Mouse (Mus musculus): Measurements from ENCODE around the gene Nsf.

Gene Nsf

DNA sequence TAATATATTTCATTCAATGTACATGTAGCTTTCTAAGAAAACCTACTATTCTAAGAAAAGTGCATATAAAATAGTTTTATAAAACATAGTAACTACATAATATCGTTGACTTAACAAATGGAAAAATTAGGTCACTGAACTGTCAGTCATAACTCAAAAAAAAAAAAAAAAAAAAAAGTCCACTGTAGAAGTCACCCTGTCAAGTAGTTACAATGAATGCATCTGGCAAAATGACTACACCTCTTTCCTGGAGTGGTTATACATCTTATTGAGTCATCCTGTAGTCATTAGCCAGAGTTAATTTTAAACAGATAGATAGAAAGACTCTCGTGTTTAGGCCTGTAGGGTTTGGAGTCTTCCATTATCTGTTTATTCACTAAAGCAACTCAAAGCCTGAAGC lies 114.9 kb downstream of the Nsf start:
- DNase-seq (ENCODE audit: low spot score in 2 of 2): no peak

DNA sequence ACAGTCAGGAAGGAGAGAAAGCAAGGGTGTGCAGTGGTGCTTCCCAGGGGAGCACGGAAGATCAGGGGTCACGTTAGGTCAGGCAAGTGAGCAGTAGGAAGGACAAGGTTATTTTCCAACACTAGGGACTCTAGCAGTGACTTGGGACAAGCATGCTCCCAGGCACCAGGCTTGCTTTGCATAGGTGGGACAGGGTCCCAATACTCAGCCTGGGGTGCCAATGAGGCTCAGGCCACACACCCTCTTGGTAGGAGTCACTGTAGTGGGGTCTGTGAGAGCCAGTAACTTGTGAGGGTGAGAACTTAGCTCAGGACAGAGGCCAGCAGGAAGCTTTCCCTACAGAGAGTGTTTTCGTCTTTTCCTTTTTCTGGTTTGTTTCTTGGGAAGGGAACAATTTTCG lies 121.5 kb downstream of the Nsf start:
- no peak for DNase-seq (ENCODE audit: low spot score in 2 of 2)

DNA sequence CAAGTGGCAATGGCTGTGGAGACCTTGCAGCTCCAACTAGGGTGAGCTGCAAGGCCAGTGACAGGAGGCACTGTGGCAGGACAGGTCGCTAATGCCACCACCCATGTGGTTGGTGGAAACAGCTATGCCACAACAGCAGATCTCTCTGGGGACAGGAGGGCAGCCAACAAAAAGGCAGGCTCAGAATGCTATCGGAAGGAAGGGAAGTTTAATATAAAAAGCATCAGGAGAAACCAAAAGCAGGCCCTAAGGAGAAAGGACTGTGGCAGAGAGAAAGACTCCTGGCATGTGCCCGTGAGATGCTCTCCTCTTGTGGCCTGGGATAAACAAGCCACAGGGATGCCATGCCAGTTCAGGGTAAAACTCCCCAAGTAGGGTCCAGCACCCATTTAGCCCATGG lies 122.1 kb downstream of the Nsf start:
- no peak for DNase-seq (ENCODE audit: low spot score in 2 of 2)

DNA sequence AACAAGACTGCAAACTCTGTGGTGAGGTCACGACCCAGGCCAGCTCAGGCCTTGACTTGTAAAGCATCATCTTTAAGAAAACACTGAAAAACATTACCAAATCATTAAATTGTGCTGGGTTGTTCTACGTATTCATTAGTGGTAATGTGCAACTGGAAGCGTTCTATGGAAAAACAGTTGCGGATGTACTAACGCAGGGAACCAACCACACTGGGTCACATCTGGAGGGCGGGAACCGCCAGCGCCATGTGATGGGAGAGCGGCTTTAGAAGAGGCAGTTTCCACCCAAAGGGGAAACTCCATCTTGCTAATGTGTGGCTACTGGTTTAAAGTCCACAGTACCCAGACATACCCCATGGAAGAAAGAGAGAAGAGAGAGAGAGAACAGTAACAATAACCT lies 123.4 kb downstream of the Nsf start:
- no peak for DNase-seq (ENCODE audit: low spot score in 2 of 2)

DNA sequence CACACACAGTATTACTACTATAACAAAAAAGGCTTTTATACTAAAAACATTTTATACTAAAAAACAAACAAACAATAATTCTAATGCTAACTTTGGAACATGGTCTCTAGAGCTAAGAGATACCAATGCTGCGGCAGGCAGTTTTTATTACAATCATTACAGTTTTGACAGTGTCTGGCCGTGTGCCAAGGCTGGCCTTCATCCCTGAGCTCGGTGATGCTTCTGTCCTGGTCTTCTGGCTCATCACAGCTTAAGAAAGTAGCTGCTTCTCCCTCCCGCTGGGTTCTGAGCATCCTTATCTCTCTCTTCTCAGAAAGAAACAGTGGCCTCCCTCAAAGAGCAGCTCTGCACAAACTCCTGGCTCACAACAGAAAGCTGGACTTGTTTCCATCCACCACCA lies 123.9 kb downstream of the Nsf start:
- DNase-seq (ENCODE audit: low spot score in 2 of 2): no peak

DNA sequence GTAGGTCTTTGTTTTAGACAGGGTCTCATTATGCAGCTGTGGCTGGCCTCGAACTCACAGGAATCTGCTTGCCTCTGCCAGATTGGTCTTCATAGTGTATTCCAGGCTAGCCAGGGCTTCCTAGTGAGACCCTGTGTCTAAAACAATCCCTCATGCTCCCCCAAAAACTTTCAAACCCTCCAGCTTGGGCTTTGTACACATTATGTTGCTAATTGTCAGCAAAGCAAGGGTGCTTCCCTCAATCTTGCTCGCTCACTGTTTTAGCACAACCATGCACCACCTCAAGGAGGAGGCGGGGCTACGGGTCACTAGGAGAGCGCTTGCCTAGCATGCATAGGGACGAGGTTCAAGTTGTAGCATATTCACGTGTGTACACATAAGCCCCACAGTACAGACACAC lies 125.0 kb downstream of the Nsf start:
- no peak for DNase-seq (ENCODE audit: low spot score in 2 of 2)

DNA sequence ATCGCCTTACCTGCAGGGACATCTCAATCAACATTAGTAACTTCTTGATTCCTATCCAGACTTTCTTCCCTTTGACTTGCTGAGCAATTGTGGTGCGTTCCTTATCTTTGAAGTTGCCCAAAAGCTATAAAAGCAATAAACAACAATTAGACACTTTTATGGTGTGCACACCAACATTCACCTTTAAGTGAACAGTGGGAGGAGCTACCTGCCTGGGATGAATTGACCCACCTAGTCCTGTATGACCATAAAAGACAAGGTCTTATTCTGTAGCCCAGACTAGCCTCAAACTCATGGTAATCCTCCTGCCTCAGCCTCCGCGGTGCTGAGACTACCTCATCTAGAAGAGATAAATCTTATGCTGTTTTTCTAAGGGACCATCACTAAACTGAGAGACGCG lies 126.7 kb downstream of the Nsf start:
- no peak for DNase-seq (ENCODE audit: low spot score in 2 of 2)

DNA sequence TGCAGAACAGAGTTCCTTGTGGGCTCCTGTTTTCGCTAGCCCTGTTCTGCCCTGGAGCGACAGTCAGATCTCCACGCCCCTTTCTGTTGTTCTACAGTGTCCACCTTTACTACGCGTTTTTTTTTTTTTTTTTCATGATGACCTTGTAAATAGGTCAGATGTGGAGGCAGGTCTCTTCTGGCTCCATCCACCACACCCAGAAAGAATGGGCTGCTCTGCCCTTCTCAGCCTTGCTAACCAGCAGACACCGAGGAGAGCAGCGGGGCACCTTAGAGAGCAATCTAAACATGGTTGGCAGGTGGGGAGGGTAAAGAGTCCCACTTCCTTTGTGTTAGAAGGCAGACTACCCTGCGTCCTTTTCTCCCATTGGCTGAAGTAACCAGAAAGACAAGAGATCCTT lies 137.1 kb downstream of the Nsf start:
- no peak for DNase-seq (ENCODE audit: low spot score in 2 of 2)

DNA sequence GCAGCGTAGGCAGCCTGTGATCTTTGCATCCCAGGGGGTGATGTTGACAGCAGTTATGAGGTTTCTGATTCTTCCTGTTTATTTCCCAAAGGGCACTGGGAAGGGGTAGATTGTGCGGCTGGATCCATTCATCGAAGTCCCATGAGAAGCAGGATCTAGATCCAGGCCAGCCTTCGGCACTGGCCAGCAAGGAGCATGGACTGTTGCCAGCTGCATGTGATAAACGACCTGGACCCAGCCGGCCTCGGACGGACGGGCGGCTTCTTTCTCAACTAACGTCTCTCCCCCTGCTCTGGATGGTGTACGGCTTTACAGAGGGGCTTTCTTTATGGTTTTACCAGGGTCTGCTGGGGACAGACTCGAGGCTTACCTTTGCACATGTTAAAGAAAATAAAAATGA lies 137.9 kb downstream of the Nsf start:
- DNase-seq (ENCODE audit: low spot score in 2 of 2): no peak

DNA sequence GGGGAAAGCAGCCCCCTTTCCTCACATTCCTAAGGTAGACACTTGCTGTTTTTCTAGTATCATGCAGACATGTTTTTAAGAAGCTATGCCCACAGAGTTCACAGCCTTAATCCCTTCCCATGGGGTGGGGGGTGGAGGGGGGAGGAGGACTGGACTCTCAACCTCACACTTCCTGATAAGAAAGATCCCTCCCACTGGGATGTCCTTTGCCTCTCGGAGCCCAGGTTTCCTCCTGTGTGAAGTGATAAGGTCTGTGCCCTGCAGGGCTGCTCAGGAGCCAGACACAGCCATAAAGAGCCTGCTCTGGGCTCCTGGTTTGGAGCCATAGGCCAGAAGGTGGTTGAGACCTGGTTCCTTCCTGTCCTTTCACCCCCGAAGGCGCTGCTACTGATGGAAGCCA lies 139.0 kb downstream of the Nsf start:
- no peak for DNase-seq (ENCODE audit: low spot score in 2 of 2)

DNA sequence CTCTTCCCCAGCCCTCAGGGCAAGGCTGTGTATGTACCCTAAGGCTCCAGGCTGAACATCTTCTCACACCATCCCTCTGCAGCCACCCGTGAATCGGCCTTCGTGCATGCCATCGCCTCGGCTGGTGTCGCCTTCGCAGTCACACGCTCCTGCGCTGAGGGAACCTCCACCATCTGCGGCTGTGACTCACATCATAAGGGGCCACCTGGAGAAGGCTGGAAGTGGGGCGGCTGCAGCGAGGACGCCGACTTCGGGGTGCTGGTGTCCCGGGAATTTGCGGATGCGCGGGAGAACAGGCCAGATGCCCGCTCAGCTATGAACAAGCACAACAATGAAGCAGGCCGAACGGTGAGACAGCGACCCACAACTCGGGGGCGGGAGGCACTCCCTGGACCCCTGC lies 142.6 kb downstream of the Nsf start:
- no peak for DNase-seq (ENCODE audit: low spot score in 2 of 2)

DNA sequence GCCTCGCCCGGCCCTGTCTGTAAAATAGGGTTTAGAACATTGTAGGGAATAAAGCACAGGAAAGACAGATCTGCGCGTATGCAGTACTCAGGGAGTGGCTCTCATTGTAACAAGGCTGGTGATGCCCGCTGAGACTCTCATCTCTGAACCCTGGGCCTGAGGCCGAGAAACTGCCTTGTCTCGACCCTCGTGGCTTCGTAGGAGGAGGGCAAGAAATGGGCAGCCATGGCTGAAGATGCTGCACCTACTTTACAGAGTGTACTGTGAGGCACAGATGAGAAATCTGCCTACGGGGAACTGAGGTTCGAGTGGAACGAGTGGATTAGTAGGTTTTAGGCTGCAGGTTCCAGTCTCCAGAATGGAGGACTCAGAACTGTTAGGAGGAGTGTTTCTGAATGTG lies 143.2 kb downstream of the Nsf start:
- no peak for DNase-seq (ENCODE audit: low spot score in 2 of 2)

DNA sequence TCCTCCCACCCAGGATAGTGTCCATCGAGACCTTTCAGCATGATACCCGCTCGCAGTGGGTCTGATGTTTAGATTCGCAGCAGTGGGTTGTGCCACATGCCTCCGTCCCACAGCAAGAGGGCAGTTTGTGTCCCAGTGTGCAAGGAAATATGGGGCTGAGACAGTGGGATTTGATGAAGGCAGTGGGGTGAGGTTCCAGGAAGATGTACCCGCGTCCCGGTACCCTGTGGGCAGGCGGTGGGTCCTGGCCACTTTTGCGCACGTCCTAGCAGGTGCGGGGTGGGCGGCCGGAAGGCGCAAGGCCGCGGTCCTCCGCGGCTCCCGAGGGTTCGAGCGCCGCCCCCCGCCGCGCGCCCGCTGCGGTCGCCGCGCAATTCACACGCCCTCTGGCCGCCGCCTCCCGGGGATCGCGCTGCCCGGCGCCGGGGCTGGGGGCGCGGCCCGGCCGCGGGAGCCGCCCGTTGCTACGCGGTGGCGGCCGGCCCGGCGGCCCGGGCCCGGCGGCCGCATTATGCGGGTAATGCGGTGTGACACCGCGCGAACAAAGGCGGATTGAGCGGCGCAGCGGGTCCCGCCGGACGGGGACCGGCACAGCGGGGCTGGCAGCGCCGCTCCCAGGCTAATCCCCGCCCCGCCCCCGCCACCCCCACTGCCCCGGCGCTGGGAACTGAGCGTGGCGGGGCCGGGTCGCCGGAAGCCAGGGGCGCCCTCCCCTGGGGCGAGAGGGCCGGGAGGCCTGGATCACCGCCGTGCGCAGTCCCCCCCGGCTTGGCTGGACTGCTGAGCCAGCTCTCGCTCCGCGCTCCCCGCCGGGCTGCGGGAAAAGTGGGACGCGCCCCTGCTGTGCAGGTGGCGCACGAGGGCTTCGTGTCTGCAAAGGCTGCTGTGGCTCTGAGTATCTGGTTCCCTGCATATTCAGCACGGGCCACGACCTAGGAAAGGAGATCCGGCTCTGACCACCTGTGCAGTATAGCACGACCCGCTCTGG lies 144.0 kb downstream of the Nsf start:
- DNase-seq (ENCODE audit: low spot score in 2 of 2): peak in 1 of 2 experiments; percentile 28

DNA sequence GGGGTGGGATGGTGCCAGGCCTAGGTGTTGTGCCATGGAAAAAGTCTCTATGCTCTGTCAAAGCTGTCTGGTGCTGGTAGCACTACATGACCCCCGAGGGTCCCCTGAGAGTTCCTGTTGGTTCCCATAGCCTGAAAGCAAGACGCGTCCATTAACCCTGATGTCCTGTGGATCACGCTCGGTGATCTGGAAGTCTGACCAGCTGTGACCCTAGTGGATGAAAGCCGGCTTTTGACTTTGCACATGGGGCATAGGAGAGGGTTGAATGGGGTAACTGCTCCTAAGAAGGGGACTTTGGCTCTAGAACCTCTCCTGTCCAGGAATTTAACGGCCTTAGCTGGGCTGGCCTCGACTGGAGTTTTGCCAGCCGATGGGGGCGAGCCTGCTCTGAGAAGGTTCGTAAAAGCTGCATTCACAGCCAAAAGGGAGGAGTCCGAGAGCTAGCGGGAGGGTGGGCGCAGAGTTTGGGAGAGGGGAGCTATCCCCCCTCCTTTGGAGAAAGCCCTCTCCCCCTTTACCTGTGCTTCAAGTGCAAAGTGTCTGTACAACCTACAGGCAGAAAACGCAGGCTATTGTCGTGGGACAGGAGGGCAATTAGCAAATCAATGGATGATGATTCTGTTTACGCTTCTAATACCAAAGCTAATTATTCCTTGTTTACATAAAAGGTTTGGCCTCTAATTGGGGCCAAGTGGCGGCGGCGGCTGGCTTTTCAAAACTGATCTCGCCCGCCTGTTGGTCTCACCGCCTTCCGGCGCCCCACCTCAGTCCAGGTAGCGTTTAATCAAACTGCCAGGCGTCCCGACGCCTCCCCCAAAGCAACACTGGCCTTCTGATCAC lies 144.9 kb downstream of the Nsf start:
- no peak for DNase-seq (ENCODE audit: low spot score in 2 of 2)

DNA sequence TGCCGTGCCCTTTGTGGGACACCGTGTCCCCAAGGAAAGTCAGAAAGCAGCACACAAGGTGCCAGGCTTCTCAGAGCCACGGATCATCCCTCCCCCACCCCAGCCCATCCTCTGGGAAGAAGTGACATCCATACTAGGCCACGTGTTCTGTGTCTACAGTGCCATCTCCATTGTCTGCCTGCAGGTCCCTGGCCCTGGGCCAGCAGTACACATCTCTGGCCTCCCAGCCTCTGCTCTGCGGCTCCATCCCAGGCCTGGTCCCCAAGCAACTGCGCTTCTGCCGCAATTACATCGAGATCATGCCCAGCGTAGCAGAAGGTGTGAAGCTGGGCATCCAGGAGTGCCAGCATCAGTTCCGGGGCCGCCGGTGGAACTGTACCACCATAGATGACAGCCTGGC lies 145.9 kb downstream of the Nsf start:
- DNase-seq (ENCODE audit: low spot score in 2 of 2): no peak

DNA sequence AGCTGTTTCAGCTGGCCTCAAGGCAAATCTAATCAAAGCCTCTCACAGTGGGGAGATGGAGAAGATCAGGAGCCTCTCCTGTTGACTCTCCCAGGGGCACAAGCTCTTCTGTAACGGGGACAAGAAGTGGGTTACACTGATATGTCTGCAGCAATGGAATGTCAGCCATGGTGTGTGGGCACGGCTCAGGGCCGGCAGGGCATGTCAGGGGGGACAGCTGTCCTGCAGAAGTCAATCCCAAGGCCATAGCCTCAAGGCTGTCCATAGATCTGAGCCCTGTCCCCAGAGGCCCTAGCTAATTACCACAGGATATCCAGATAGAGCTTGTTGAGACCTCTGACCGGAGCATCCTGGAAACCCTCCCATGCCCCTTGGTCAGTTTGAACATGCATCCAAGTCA lies 149.1 kb downstream of the Nsf start:
- DNase-seq (ENCODE audit: low spot score in 2 of 2): no peak

DNA sequence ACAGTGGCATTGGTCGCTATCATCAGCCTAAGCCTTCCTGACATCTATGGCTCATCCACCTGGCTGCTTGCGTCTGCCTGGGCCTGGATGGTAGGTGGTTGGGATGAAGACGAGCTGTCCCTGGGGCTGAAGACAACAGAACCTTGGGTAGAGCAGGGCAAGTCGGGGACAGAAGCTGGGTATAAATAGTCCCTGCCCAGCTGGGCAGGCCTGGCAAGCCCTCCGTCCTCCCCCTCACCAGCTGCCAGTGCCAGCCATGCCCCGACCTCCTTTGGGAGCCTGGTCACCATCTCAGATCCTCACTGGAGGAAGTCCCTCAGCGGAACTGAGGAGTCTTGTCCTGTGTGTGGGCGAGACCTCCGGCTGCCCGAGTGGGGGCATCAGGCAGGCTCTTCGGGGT lies 149.7 kb downstream of the Nsf start:
- no peak for DNase-seq (ENCODE audit: low spot score in 2 of 2)

DNA sequence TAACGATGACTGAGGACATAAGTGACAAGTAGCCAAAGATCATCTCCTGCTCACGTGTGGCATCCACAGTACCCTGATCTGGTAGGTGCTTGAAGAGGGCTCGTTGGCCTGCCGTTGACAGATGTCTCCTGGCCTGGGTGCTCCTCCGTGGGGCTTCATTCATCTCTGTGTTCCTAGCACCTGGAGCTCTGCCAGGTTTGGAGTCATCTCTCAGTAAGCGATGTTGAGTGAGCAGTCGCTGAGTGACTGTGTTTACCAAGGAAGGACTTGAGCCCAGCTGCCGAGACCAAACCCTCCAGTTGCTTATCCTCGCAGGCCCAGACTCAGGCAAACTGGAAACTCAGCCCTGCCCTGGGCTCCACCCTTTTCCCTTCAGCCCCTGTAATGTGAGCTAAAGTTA lies 152.7 kb downstream of the Nsf start:
- no peak for DNase-seq (ENCODE audit: low spot score in 2 of 2)

DNA sequence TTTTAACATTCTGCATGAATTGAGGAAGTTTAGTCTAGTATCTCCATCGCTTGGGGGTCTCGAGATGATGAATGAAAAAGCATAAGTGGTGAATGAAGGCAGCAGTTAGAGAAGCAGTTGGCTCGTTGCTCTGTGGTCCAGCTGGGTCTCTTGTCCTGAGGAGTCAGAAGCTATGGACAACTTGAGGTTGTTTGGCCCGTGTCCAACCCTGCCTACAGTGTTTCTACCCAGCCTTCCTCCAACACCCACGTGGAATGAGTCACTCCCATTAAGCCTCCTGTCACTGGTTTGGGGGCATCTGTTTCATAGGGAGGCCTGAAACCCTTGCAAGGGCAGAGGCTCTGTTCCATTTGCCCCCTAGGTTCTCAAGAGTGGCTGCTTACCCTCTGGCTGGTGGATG lies 163.9 kb downstream of the Nsf start:
- DNase-seq (ENCODE audit: low spot score in 2 of 2): no peak

DNA sequence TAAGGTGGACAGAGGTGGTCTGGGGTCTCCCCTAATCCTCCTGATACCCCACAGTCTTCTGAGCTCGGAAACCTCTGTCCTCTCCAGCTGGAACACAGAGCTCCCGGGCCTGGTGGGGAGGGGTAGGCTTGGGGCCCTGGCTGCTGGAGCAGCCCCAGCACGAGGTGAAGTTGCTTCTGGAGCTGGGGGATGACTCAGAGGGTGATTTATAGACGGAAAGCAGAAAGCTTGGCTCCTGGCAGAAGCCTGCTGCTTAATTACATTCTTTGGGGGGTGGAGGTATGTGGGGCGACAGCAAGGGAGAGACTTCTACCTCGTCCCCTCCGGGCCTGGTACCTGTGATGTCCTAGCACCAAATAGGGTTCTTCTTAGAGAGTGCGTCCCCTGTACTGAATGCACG lies 173.7 kb downstream of the Nsf start:
- no peak for DNase-seq (ENCODE audit: low spot score in 2 of 2)

DNA sequence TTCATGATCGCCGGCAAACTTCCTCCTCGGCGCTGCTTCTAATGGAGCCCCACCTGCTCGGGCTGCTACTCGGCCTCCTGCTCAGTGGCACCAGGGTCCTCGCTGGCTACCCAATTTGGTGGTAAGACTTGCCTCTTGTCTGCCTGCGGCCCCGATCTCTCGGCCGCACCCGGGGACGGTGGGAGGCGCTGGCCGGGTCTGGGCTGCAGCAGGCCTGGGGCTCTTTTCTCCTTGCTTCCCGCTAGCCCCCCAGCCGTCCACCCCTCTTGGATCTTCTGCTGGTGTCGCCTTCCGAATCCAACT lies 179.7 kb downstream of the Nsf start:
- no peak for DNase-seq (ENCODE audit: low spot score in 2 of 2)

DNA sequence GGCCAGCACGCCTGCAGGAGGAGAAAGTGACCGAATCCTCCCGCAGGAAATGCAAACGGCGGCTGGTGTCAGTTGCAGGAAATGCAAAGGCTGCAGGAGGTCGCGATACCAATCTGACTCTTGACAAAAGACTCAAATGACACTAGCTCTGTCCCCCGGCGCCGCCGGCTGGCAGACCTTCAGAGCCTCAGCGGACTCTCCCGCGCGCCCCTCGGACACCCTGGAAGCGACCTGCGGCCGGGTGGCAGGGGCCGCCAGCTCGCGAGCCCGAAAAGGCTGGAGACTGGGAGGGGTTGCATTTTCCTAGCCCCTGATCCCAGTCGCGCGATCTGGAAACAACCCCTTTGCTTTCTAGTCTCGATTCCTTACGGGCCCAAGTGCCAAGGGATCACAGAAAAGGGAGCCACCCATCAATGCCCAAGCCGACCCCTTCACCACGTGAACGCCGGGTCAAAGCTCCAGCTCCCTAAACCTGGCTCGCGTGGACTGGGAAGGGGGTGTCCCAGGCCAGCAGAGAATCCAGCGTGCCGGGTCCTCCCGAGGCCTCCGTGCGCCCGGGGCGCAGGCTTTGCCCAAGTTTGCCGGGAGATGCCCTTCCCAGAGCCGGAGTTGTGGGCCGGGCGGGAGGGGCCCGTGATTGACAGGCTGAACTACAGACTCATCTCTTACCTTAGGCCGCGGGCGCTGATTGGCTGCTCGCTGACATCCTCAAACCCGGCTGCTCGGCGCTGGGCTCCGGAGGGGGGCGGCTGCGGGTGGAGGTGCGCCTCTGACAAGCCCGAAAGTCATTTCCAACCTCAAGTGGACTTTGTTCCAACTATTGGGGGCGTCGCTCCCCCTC lies 180.2 kb downstream of the Nsf start, which contains the start of gene Wnt3:
Gene Wnt3 (plus strand): TSS at position 764 of the 841 bp plus-strand sequence.
- DNase-seq (ENCODE audit: low spot score in 2 of 2): no peak

Measured in frontal cortex, postnatal 10 days (tissue).